Mouse (Mus musculus) small intestine, adult 2 months (tissue): ENCODE measurements around the gene Mthfr. TPM values are rescaled to one million over a fixed set of nuclear protein-coding genes. Genes with fewer than 3 reads are reported as not detected.
"Not testable (repeated sequence)": the region's sequence is repeated elsewhere in the genome, so short reads cannot be mapped to it uniquely, and the experiment has no call there.

Experiments
- H3K27ac ChIP-seq: fragments of 200-500 bp; 2 replicates; pipeline ENCODE4 v1.5.1; 2012; ENCODE audit warnings: low read depth, low read length, control low read depth, inconsistent platforms; ENCODE audit not compliant: insufficient read depth
- H3K27me3 ChIP-seq: fragments of 200-500 bp; 2 replicates; pipeline ENCODE4 v1.6.1; 2012; ENCODE audit warnings: mild to moderate bottlenecking, moderate library complexity, low read length, inconsistent platforms; ENCODE audit not compliant: control insufficient read depth, insufficient read depth
- H3K36me3 ChIP-seq: fragments of 200-500 bp; 2 replicates; pipeline ENCODE4 v1.6.1; 2012; ENCODE audit warnings: mild to moderate bottlenecking, low read length, control low read depth, inconsistent platforms; ENCODE audit not compliant: control insufficient read depth, insufficient read depth
- H3K4me1 ChIP-seq: fragments of 200-500 bp; 2 replicates; pipeline ENCODE4 v1.6.1; 2012; ENCODE audit warnings: low read length, inconsistent platforms, mixed read lengths; ENCODE audit not compliant: control insufficient read depth, insufficient read depth, insufficient read length
- H3K4me3 ChIP-seq: fragments of 200-500 bp; 2 replicates; pipeline ENCODE4 v1.5.1; 2012; ENCODE audit warnings: low read depth, mild to moderate bottlenecking, control low read depth, inconsistent platforms, low read length, moderate library complexity
- CTCF ChIP-seq: fragments of 200-500 bp; IDR thresholded peaks from 2 replicates; pipeline ENCODE4 v1.5.1; 2012; ENCODE audit warnings: low read depth, mild to moderate bottlenecking, control low read depth, inconsistent platforms, low read length, moderate library complexity, mixed read lengths; ENCODE audit not compliant: insufficient replicate concordance, insufficient read length; ENCODE audit errors: extremely low read depth
- POLR2A ChIP-seq: fragments of 200-500 bp; IDR thresholded peaks from 2 replicates; pipeline ENCODE4 v1.6.1; 2012; ENCODE audit warnings: low read depth, mild to moderate bottlenecking, control low read depth, inconsistent platforms, low read length, moderate library complexity
- WGBS: fragments of 180-500 bp; shearing (Covaris S2); methylation state at CpG from one replicate; pipeline ENCODE4 v1.1.7; 2018; 5-methylcytosine and 5-hydroxymethylcytosine counted together
- polyA plus RNA-seq: library from polyadenylated mRNA; depleted of rRNA; stranded (reverse); fragments of >200 nt; gene quantifications from 2 replicates; pipeline ENCODE4 v1.2.3, GENCODE M21; 2012

Gene Mthfr
- polyA plus RNA-seq, 1 experiment: 8.8 TPM

DNA sequence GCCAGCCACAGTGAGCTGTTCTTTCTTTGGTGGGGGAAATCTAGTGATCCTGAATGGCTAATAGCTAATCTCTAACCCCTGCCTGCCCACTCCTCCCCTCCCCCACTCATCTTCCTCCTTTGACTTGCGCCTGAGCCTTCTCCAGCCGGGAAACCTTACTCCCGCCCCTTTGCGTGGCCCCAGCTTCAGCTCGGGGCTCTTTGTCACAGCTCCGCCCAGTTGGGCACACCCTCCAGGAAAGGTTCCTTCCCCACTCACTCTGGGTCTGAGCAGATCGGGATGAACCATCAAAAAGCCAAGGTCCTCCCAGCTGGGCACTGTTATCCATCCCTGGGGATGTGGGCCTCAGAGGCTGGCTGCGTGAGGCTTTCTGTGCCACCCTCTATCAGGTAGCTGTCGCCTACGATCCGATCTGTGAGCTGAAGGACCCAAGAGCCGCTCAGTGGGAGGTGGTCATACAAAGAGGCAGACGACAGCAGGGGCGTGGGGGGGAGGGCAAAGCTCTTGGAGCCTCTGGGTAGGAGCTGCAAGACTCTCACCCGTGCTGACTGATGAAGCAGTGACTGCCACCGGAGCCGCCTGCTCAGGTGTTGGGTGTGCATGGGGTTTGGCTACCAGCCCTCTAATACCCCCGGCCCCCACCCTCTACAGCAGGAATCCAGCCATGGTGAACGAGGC is 2.2 kb downstream of the Mthfr start:
- no peaks in the 10 kb centered on the region for H3K27me3 ChIP-seq
- peaks cover 12% of the 10 kb centered on the region; the same call in 1 of the 2 replicates for H3K4me1 ChIP-seq
- no peaks in the 10 kb centered on the region for H3K36me3 ChIP-seq
- WGBS: 5% methylated on average over 19 of the region's 19 CpGs
- TF ChIP-seq POLR2A: no peak
- no peak for TF ChIP-seq CTCF
- H3K27ac ChIP-seq: peak overlapping the region; percentile 66; the same call in 1 of the 2 replicates
- H3K4me3 ChIP-seq: peak overlapping the region; percentile 58

GRCm38 (mm10) chr4:148041611-148042191 is 2.8 kb downstream of the Mthfr start:
- TF ChIP-seq CTCF (no peak), POLR2A (no peak)
- no peaks in the 10 kb centered on the region for H3K36me3 ChIP-seq
- peak overlapping the region; percentile 66 for H3K27ac ChIP-seq
- WGBS: 37% methylated on average over 16 of the region's 16 CpGs
- H3K4me1 ChIP-seq: peaks cover 12% of the 10 kb centered on the region; the same call in 1 of the 2 replicates
- peak overlapping the region; percentile 58 for H3K4me3 ChIP-seq
- no peaks in the 10 kb centered on the region for H3K27me3 ChIP-seq

DNA sequence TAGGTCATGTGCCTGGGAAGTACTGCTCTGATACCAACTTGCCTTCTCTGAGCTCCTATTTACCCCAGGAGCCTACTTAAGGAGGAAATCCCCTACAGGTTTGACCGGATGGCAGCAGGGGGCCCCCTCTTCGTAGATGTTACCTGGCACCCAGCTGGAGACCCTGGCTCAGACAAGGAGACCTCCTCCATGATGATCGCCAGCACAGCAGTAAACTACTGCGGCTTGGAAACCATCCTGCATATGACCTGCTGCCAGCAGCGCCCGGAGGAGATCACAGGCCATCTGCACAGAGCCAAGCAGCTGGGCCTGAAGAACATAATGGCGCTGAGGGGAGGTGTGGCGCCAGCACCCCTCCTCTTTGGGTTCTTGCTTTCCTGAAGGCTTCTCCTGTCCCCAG is 4.5 kb downstream of the Mthfr start:
- H3K4me1 ChIP-seq: peaks cover 12% of the 10 kb centered on the region; the same call in 1 of the 2 replicates
- 92% methylated on average over 8 of the region's 8 CpGs for WGBS
- H3K36me3 ChIP-seq, H3K27ac ChIP-seq, H3K27me3 ChIP-seq, H3K4me3 ChIP-seq: not testable (repeated sequence)

DNA sequence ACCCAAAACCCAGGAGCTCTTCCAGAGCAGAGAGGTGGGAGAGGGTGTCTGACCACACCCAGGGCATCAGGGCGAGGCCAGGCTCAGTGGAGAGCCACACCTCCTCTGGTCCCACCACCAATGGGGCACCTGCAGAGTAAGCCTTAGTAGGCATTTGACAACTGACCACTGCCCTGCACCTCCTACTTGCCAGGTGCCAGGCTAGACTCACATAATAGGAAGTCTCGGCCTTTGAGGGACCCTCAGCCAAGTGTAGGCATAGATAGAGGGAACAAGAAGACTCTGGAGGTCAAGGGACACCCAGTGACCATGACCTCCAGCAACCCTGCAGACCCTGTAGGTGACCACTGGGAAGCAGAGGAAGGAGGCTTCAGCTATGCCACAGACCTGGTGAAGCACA is 5.2 kb downstream of the Mthfr start:
- no peak overlapping the region for H3K27ac ChIP-seq
- no peaks in the 10 kb centered on the region for H3K36me3 ChIP-seq
- TF ChIP-seq POLR2A: no peak
- TF ChIP-seq CTCF: no peak
- no peak overlapping the region for H3K4me3 ChIP-seq
- H3K27me3 ChIP-seq: no peaks in the 10 kb centered on the region
- WGBS: 92% methylated on average over 2 of the region's 2 CpGs
- H3K4me1 ChIP-seq: peaks cover 12% of the 10 kb centered on the region; the same call in 1 of the 2 replicates

- no peak overlapping the region for H3K4me3 ChIP-seq
- no peaks in the 10 kb centered on the region for H3K27me3 ChIP-seq
- H3K27ac ChIP-seq: no peak overlapping the region
- no peaks in the 10 kb centered on the region for H3K36me3 ChIP-seq
- peaks cover 4% of the 10 kb centered on the region; the same call in 1 of the 2 replicates for H3K4me1 ChIP-seq
- TF ChIP-seq CTCF (no peak), POLR2A (no peak)
- WGBS: 63% methylated on average over 4 of the region's 4 CpGs
Measured at GRCm38 (mm10) chr4:148046450-148047031, 7.7 kb downstream of the Mthfr start.

GRCm38 (mm10) chr4:148050396-148050914 is 11.6 kb downstream of the Mthfr start:
- not testable (repeated sequence) for H3K4me1 ChIP-seq, H3K27ac ChIP-seq, H3K27me3 ChIP-seq, H3K4me3 ChIP-seq
- WGBS: 67% methylated on average over 3 of the region's 3 CpGs
- peaks cover 12% of the 10 kb centered on the region; the same call in 1 of the 2 replicates for H3K36me3 ChIP-seq

DNA sequence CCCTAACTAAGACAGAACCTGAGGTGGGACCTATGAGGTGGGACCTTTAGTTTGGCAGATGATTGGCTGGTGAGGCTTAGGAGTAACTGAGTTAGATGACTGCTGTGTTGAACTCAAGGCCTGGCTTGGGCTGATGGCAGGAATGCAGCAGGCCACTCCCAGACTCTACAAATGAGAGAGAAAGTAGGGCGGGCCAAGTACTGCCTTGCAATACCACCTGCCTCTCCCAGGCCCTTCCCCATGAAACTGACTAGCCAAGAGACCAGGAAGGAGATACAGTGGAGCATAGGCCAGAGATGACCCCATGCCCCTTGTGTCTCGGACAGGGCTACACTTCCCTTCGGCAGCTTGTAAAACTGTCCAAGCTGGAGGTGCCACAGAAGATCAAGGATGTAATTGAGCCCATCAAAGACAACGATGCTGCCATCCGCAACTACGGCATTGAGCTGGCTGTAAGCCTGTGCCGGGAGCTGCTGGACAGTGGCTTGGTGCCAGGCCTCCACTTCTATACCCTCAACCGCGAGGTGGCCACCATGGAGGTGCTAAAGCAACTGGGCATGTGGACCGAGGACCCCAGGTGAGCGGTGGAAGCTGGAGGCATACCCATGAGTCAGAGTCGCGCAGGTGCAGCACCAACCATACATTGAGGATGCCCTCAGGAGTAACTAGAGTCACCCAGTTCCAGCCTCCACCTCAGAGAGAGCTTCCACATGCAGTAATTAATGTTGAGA is 12.3 kb downstream of the Mthfr start:
- no peak overlapping the region for H3K27ac ChIP-seq
- no peak overlapping the region for H3K4me3 ChIP-seq
- 94% methylated on average over 13 of the region's 13 CpGs for WGBS
- peaks cover 4% of the 10 kb centered on the region; the same call in 1 of the 2 replicates for H3K4me1 ChIP-seq
- H3K36me3 ChIP-seq: peaks cover 16% of the 10 kb centered on the region; the same call in 1 of the 2 replicates
- TF ChIP-seq POLR2A: no peak
- TF ChIP-seq CTCF: no peak
- no peaks in the 10 kb centered on the region for H3K27me3 ChIP-seq
